Mouse (Mus musculus): ENCODE measurements around the gene Srcin1. TPM values are rescaled to one million over a fixed set of nuclear protein-coding genes. Genes with fewer than 3 reads are reported as not detected.
A peak's percentile ranks its signal among the peaks of the same experiment; 100 is the strongest.

The Srcin1 gene
- polyA plus RNA-seq (2015; fragmentation: Nextera tagmentation; extraction: Ambion mirVana), result 7.0 and 8.5 TPM in 2 replicates

DNA sequence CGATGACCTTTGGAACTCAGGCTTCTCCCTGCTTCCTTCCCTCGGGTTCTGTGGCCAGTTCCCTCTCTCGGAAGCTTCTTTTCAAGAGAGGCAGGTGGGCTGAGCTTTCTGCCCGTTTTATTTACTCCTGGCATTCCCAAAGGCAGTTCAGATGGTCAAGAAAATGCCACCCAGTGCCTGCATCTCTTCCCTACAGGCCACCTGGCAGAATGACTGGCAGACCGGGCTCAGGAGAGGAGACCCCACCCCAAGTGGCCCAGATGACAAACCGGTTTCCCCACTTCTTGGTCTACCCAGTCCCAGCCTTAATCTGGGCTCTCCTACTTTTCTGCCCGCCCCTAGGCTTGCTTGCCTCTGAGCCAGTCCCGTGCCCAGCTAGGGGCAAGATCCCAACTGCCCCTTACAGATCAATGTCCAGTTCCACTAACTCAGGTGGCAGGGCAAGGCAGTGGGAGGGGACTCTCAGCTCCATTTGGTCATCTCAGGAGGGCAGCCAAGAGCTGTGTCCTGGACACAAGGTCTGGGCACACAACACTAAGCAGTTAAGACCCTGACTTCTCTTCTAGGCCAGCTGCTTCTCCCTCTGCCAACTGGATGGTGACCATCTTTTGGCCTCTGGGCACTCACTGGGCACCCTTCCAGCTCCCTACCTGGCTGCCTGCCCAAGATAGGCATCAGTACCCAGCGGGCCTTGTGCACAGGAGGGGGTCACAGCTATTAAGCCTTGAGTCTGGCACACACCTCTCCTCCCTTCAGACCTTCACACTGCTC lies at the start of gene Srcin1:
Gene Srcin1, minus strand, starts transcription at position 51 of the 771 bp plus-strand sequence.
- Histone ChIP-seq H3K36me3 (no peaks in the 10 kb centered on the region), H3K4me3 (replicated peaks) (peak within 1 kb of the TSS; percentile 84), H3K4me1 (replicated peaks) (peaks cover 59% of the 10 kb centered on the region), H3K9me3 (no peaks in the 10 kb centered on the region), H3K4me2 (replicated peaks) (peak within 1 kb of the TSS; percentile 96), H3K9ac (replicated peaks) (peak within 1 kb of the TSS; percentile 97), H3K27me3 (0 out of 2 replicates have a peak, but pooled peaks cover 13% of the 10 kb centered on the region), H3K27ac (peak within 1 kb of the TSS; percentile 99)
- 29% methylated on average over 9 of the region's 9 CpGs for WGBS
- no peak for ATAC-seq

- no peak for ATAC-seq
- peaks cover 70% of the 10 kb centered on the region for H3K27me3 ChIP-seq
These were observed 49.6 kb upstream of the Srcin1 start for GRCm38 (mm10) chr11:97625551-97625950.

DNA sequence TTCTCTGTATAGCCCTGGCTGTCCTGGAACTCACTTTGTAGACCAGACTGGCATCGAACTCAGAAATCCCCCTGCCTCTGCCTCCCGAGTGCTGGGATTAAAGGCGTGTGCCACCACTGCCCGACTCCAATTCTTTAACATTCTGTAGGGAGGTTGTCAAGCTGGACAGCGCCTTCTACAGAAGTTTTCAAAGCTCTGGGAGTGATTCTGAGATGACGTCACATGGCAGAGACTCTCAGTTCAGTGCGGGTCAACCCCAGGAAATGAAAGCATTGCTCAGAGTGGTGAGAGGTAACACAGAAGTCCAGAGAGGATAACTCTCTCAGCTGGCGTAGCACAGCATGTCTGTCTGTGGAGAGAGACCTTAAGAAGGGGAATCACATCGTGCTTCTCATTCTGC lies 47.2 kb upstream of the Srcin1 start:
- H3K9ac ChIP-seq (replicated peaks), result no peak overlapping the region
- no peak overlapping the region for H3K4me2 ChIP-seq (replicated peaks)
- peaks cover 21% of the 10 kb centered on the region for H3K4me1 ChIP-seq (replicated peaks)
- no peaks in the 10 kb centered on the region for H3K9me3 ChIP-seq
- no peak overlapping the region for H3K27ac ChIP-seq
- WGBS, result 65% methylated on average over 9 of the region's 9 CpGs
- peaks cover 54% of the 10 kb centered on the region for H3K27me3 ChIP-seq
- no peaks in the 10 kb centered on the region for H3K36me3 ChIP-seq
- no peak for ATAC-seq
- no peak overlapping the region for H3K4me3 ChIP-seq (replicated peaks)

More at GRCm38 (mm10) chr11:97625551-97625950, 49.6 kb upstream of the Srcin1 start:
- Histone ChIP-seq H3K36me3 (no peaks in the 10 kb centered on the region), H3K4me3 (replicated peaks) (no peak overlapping the region), H3K9ac (replicated peaks) (no peak overlapping the region), H3K27ac (no peak overlapping the region), H3K4me1 (replicated peaks) (peaks cover 32% of the 10 kb centered on the region), H3K4me2 (replicated peaks) (no peak overlapping the region), H3K9me3 (no peaks in the 10 kb centered on the region)
- 76% methylated on average over 5 of the region's 5 CpGs for WGBS

- H3K4me2 ChIP-seq (replicated peaks), result no peak overlapping the region
- H3K27me3 ChIP-seq, result peaks cover 52% of the 10 kb centered on the region
- no peak overlapping the region for H3K4me3 ChIP-seq (replicated peaks)
- peaks cover 14% of the 10 kb centered on the region for H3K4me1 ChIP-seq (replicated peaks)
- WGBS, result 2% methylated on average over 6 of the region's 6 CpGs
- H3K27ac ChIP-seq, result no peak overlapping the region
- no peak overlapping the region for H3K9ac ChIP-seq (replicated peaks)
- no peaks in the 10 kb centered on the region for H3K36me3 ChIP-seq
- peak; percentile 65 for ATAC-seq
- no peaks in the 10 kb centered on the region for H3K9me3 ChIP-seq
These were observed 46.5 kb upstream of the Srcin1 start for GRCm38 (mm10) chr11:97622440-97622839.

DNA sequence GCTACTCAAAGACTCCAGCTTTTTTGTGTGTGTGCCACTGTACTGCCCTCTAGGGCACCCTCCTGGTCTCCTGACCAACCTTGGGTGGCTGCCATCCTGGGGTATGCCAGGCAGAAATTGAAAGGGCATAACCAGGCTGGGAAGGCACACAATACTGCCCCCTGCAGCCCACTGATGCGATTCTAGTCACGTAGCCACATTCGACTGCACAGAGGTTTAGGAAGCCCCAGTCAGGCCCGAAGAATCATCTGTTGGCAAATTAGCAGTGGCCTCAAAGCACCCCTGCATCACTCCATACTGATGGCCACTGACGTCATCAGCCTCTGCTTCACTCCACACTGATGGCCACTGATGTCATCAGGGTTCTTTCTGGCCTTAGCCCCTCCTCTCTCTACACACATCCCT lies 43.4 kb upstream of the Srcin1 start:
- ATAC-seq, result peak; percentile 37; the same call in 1 of the 2 replicates
- Histone ChIP-seq H3K4me1 (replicated peaks) (no peaks in the 10 kb centered on the region), H3K9me3 (no peaks in the 10 kb centered on the region), H3K4me2 (replicated peaks) (no peak overlapping the region), H3K9ac (replicated peaks) (no peak overlapping the region), H3K27me3 (peaks cover 26% of the 10 kb centered on the region), H3K4me3 (replicated peaks) (no peak overlapping the region), H3K36me3 (no peaks in the 10 kb centered on the region), H3K27ac (no peak overlapping the region)
- WGBS, result 45% methylated on average over 5 of the region's 5 CpGs

DNA sequence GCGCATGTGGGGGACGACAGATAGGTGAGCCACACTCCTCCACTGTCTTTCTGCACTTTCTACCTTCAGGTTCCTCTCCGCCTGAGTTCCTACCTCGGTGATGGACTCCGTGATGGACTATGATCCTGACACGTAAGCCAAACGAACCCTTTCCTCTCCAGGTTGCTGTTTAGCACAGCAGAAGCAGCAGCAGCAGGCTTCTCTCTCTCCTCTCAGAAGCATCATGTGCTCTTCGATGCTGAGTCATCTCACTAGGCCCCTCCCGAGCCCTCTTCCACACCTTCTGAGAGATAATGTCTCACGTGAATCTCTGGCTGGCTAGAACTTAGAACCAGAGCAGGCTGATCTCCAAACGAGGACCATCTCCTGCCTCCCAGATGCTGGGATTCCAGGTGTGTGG lies 42.4 kb upstream of the Srcin1 start:
- H3K27me3 ChIP-seq, result peaks cover 18% of the 10 kb centered on the region
- no peak overlapping the region for H3K4me3 ChIP-seq (replicated peaks)
- no peak overlapping the region for H3K27ac ChIP-seq
- WGBS, result 71% methylated on average over 11 of the region's 11 CpGs
- H3K36me3 ChIP-seq, result no peaks in the 10 kb centered on the region
- no peak overlapping the region for H3K4me2 ChIP-seq (replicated peaks)
- no peaks in the 10 kb centered on the region for H3K9me3 ChIP-seq
- ATAC-seq, result no peak
- H3K9ac ChIP-seq (replicated peaks), result no peak overlapping the region
- H3K4me1 ChIP-seq (replicated peaks), result no peaks in the 10 kb centered on the region

DNA sequence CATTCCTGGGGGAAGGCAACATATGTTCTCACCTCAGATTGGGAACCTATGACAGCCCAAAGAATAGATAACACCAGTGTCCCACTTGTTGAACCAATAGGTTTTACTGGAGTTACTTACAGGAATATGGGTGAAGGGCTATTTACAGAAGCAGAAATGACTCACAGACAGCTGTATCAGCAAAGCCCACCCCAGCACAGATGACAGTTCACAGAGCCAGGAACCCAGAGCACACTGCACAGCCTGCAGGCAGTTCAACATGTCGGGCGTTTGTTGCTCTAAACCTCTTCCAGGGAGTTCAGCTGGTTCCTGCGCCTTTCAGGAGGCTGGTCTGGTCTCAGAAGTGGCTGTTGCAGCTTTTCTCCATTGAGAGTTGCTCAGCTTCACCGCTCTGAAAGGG lies 39.3 kb upstream of the Srcin1 start:
- no peaks in the 10 kb centered on the region for H3K9me3 ChIP-seq
- H3K27ac ChIP-seq, result no peak overlapping the region
- no peaks in the 10 kb centered on the region for H3K4me1 ChIP-seq (replicated peaks)
- WGBS, result 84% methylated on average over 4 of the region's 4 CpGs
- ATAC-seq, result no peak
- H3K27me3 ChIP-seq, result peaks cover 14% of the 10 kb centered on the region; the same call in 1 of the 2 replicates
- H3K36me3 ChIP-seq, result no peaks in the 10 kb centered on the region
- no peak overlapping the region for H3K9ac ChIP-seq (replicated peaks)
- H3K4me2 ChIP-seq (replicated peaks), result no peak overlapping the region
- no peak overlapping the region for H3K4me3 ChIP-seq (replicated peaks)

DNA sequence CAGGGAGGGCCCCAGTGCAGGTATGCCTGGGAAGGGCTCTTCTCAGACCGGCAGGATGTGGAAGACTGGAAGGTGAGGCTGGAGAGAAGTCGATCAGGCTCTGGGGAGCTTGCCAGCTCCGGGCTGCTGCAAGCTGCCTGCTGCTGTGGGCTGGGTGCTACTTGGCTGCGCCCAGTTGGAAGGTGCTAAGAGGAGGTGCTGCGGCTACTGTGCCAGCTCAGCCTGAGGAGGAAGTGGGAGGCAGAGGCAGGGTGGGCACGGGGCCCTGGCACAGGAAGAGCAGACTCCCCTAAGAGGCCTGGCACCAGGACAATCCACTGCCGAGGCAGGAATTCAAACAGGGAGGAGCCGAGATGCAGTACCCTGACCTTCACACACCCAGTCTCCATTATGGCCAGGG lies 35.1 kb upstream of the Srcin1 start:
- no peaks in the 10 kb centered on the region for H3K27me3 ChIP-seq
- H3K36me3 ChIP-seq, result no peaks in the 10 kb centered on the region
- H3K4me3 ChIP-seq (replicated peaks), result no peak overlapping the region
- 87% methylated on average over 8 of the region's 8 CpGs for WGBS
- ATAC-seq, result no peak
- H3K4me1 ChIP-seq (replicated peaks), result no peaks in the 10 kb centered on the region
- H3K4me2 ChIP-seq (replicated peaks), result no peak overlapping the region
- H3K9ac ChIP-seq (replicated peaks), result no peak overlapping the region
- no peak overlapping the region for H3K27ac ChIP-seq
- H3K9me3 ChIP-seq, result no peaks in the 10 kb centered on the region

DNA sequence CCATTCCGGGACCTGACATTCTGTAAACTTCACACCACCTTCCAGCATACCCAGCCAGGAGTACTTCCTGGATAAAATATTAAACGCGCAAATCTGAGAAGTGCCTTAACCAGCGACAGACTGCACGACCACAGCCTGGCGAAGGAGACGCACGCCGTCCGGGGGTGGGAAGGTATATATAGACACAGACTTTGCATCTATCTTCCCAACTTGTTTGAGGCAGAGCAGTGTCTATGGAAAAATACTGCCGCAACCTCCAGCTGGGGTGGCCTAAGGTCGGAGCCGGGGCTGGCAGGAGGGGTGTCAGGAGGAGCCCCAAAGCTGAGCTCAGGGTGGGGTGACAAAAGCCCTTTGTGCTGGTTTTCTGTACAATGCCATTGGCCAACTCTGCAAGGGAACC lies 33.8 kb upstream of the Srcin1 start:
- Histone ChIP-seq H3K27me3 (no peaks in the 10 kb centered on the region), H3K4me1 (replicated peaks) (no peaks in the 10 kb centered on the region), H3K4me3 (replicated peaks) (no peak overlapping the region), H3K9ac (replicated peaks) (no peak overlapping the region), H3K36me3 (no peaks in the 10 kb centered on the region), H3K9me3 (no peaks in the 10 kb centered on the region), H3K4me2 (replicated peaks) (no peak overlapping the region), H3K27ac (no peak overlapping the region)
- WGBS, result 93% methylated on average over 13 of the region's 13 CpGs
- ATAC-seq, result no peak

GRCm38 (mm10) chr11:97608933-97609332 lies 32.9 kb upstream of the Srcin1 start:
- Histone ChIP-seq H3K9ac (replicated peaks) (no peak overlapping the region), H3K4me2 (replicated peaks) (no peak overlapping the region), H3K27ac (no peak overlapping the region), H3K36me3 (no peaks in the 10 kb centered on the region), H3K4me1 (replicated peaks) (no peaks in the 10 kb centered on the region), H3K9me3 (no peaks in the 10 kb centered on the region), H3K27me3 (no peaks in the 10 kb centered on the region), H3K4me3 (replicated peaks) (no peak overlapping the region)
- 72% methylated on average over 4 of the region's 4 CpGs for WGBS
- no peak for ATAC-seq

- WGBS, result 97% methylated on average over 8 of the region's 8 CpGs
- no peak for ATAC-seq
- Histone ChIP-seq H3K9me3 (no peaks in the 10 kb centered on the region), H3K36me3 (no peaks in the 10 kb centered on the region), H3K27ac (no peak overlapping the region), H3K27me3 (no peaks in the 10 kb centered on the region), H3K4me3 (replicated peaks) (no peak overlapping the region), H3K4me1 (replicated peaks) (no peaks in the 10 kb centered on the region), H3K9ac (replicated peaks) (no peak overlapping the region), H3K4me2 (replicated peaks) (no peak overlapping the region)
These were observed 31.2 kb upstream of the Srcin1 start for GRCm38 (mm10) chr11:97607056-97607725.

DNA sequence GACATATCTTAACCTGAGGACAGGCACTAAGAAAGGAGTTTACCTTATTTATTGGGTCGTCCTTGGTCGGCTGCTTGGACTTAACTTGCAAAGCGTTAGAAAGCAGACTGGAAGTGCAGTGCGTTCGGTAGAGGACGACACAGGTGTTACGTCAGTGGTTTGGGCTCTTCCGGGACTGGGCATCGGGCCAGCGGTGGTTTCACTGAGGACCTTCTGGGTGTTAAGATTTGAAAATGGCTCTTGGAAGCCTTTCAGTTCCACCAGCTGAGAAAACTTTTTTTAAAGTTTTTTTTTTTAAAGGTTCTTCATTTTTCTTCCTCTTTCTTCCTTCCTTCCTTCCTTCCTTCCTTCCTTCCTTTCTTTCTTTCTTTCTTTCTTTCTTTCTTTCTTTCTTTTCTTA lies 27.9 kb upstream of the Srcin1 start:
- Histone ChIP-seq H3K9ac (replicated peaks) (no peak overlapping the region), H3K27me3 (no peaks in the 10 kb centered on the region), H3K4me1 (replicated peaks) (no peaks in the 10 kb centered on the region), H3K4me3 (replicated peaks) (no peak overlapping the region), H3K4me2 (replicated peaks) (no peak overlapping the region), H3K36me3 (no peaks in the 10 kb centered on the region), H3K27ac (no peak overlapping the region), H3K9me3 (no peaks in the 10 kb centered on the region)
- WGBS, result 84% methylated on average over 10 of the region's 10 CpGs
- ATAC-seq, result no peak
